Mouse (Mus musculus): ENCODE results near the gene Gm19668. TPM values are rescaled to one million over a fixed set of nuclear protein-coding genes. Genes with fewer than 3 reads are reported as not detected.
"Not testable (repeated sequence)": the region's sequence is repeated elsewhere in the genome, so short reads cannot be mapped to it uniquely, and the experiment has no call there.

The Gm19668 gene
- polyA plus RNA-seq, 2 experiments = not detected

- no peak for DNase-seq (ENCODE audit: low spot score)
- no peak for TF ChIP-seq POLR2A (IDR thresholded peaks at IDR 0.05; ENCODE audit: borderline replicate concordance, extremely low read depth, insufficient read depth, insufficient read length)
- no peaks in the 10 kb centered on the region for H3K27me3 ChIP-seq (ENCODE audit: control insufficient read depth, insufficient read depth, low read length)
- H3K4me2 ChIP-seq (replicated peaks; ENCODE audit: low read depth, low read length, severe bottlenecking) = no peak within 1 kb of the TSS
- no peak within 1 kb of the TSS for H3K4me3 ChIP-seq (replicated peaks; ENCODE audit: low read length)
- H3K27ac ChIP-seq (replicated peaks; ENCODE audit: low read depth, low read length) = no peak within 1 kb of the TSS
- no peak within 1 kb of the TSS for H3K9ac ChIP-seq (ENCODE audit: low read depth, low read length, severe bottlenecking)
- H3K9me3 ChIP-seq (ENCODE audit: control insufficient read depth, low read length) = no peaks in the 10 kb centered on the region
- WGBS = 75% methylated on average over 3 of the region's 5 CpGs
- H3K4me1 ChIP-seq (ENCODE audit: control insufficient read depth, insufficient read depth, low read length) = no peaks in the 10 kb centered on the region
- ATAC-seq (ENCODE audit: low FRiP score, low read depth) = no peak
- H3K36me3 ChIP-seq (ENCODE audit: control insufficient read depth, insufficient read depth, low read length) = no peaks in the 10 kb centered on the region
Observed at GRCm38 (mm10) chr10:77811743-77812142, 12.8 kb upstream of the Gm19668 start, which contains the start of gene Gm9507. Gene Gm9507, minus strand, starts transcription at chr10:77811843.

- WGBS = 80% methylated on average over 3 of the region's 3 CpGs
- Histone ChIP-seq H3K9me3 (ENCODE audit: control insufficient read depth, low read length) (no peaks in the 10 kb centered on the region), H3K9ac (ENCODE audit: low read depth, low read length, severe bottlenecking) (no peak overlapping the region), H3K36me3 (ENCODE audit: control insufficient read depth, insufficient read depth, low read length) (no peaks in the 10 kb centered on the region), H3K4me1 (ENCODE audit: control insufficient read depth, insufficient read depth, low read length) (peaks cover 3% of the 10 kb centered on the region; the same call in 1 of the 2 replicates), H3K27ac (replicated peaks; ENCODE audit: low read depth, low read length) (no peak overlapping the region), H3K27me3 (ENCODE audit: control insufficient read depth, insufficient read depth, low read length) (no peaks in the 10 kb centered on the region), H3K4me3 (replicated peaks; ENCODE audit: low read length) (no peak overlapping the region), H3K4me2 (replicated peaks; ENCODE audit: low read depth, low read length, severe bottlenecking) (no peak overlapping the region)
- ATAC-seq (ENCODE audit: low FRiP score, low read depth) = no peak
- TF ChIP-seq POLR2A (IDR thresholded peaks at IDR 0.05; ENCODE audit: borderline replicate concordance, extremely low read depth, insufficient read depth, insufficient read length) = no peak
- DNase-seq (ENCODE audit: low spot score) = no peak
Observed at GRCm38 (mm10) chr10:77804095-77804494, 5.2 kb upstream of the Gm19668 start.

GRCm38 (mm10) chr10:77798164-77798920, 591 bp downstream of the Gm19668 start:
- not testable (repeated sequence) for H3K27ac ChIP-seq (replicated peaks; ENCODE audit: low read depth, low read length); H3K27me3 ChIP-seq (ENCODE audit: control insufficient read depth, insufficient read depth, low read length); H3K36me3 ChIP-seq (ENCODE audit: control insufficient read depth, insufficient read depth, low read length); H3K9ac ChIP-seq (ENCODE audit: low read depth, low read length, severe bottlenecking); H3K9me3 ChIP-seq (ENCODE audit: control insufficient read depth, low read length); H3K4me3 ChIP-seq (replicated peaks; ENCODE audit: low read length); DNase-seq (ENCODE audit: low spot score); H3K4me1 ChIP-seq (ENCODE audit: control insufficient read depth, insufficient read depth, low read length); ATAC-seq (ENCODE audit: low FRiP score, low read depth); H3K4me2 ChIP-seq (replicated peaks; ENCODE audit: low read depth, low read length, severe bottlenecking)
- WGBS = 53% methylated on average over 2 of the region's 3 CpGs

GRCm38 (mm10) chr10:77797677-77798076, 1.3 kb downstream of the Gm19668 start:
- H3K9ac ChIP-seq (ENCODE audit: low read depth, low read length, severe bottlenecking) = no peak overlapping the region
- WGBS = 12% methylated on average over 3 of the region's 3 CpGs
- no peak overlapping the region for H3K27ac ChIP-seq (replicated peaks; ENCODE audit: low read depth, low read length)
- no peak overlapping the region for H3K4me3 ChIP-seq (replicated peaks; ENCODE audit: low read length)
- ATAC-seq (ENCODE audit: low FRiP score, low read depth) (no peak), DNase-seq (ENCODE audit: low spot score) (no peak)
- TF ChIP-seq POLR2A (IDR thresholded peaks at IDR 0.05; ENCODE audit: borderline replicate concordance, extremely low read depth, insufficient read depth, insufficient read length) = no peak
- no peaks in the 10 kb centered on the region for H3K27me3 ChIP-seq (ENCODE audit: control insufficient read depth, insufficient read depth, low read length)
- H3K9me3 ChIP-seq (ENCODE audit: control insufficient read depth, low read length) = no peaks in the 10 kb centered on the region
- H3K36me3 ChIP-seq (ENCODE audit: control insufficient read depth, insufficient read depth, low read length) = no peaks in the 10 kb centered on the region
- no peak overlapping the region for H3K4me2 ChIP-seq (replicated peaks; ENCODE audit: low read depth, low read length, severe bottlenecking)
- peaks cover 6% of the 10 kb centered on the region; the same call in 1 of the 2 replicates for H3K4me1 ChIP-seq (ENCODE audit: control insufficient read depth, insufficient read depth, low read length)

GRCm38 (mm10) chr10:77794976-77795375, 4.0 kb downstream of the Gm19668 start, which contains the start of gene Gm9639:
Gene Gm9639, minus strand, starts transcription at chr10:77795076.
- DNase-seq (ENCODE audit: low spot score) (no peak), ATAC-seq (ENCODE audit: low FRiP score, low read depth) (no peak)
- WGBS = 54% methylated on average over 2 of the region's 2 CpGs
- no peaks in the 10 kb centered on the region for H3K9me3 ChIP-seq (ENCODE audit: control insufficient read depth, low read length)
- H3K36me3 ChIP-seq (ENCODE audit: control insufficient read depth, insufficient read depth, low read length) = no peaks in the 10 kb centered on the region
- H3K4me1 ChIP-seq (ENCODE audit: control insufficient read depth, insufficient read depth, low read length) = peaks cover 6% of the 10 kb centered on the region; the same call in 1 of the 2 replicates
- TF ChIP-seq POLR2A (IDR thresholded peaks at IDR 0.05; ENCODE audit: borderline replicate concordance, extremely low read depth, insufficient read depth, insufficient read length) = no peak
- H3K4me3 ChIP-seq (replicated peaks; ENCODE audit: low read length) = no peak within 1 kb of the TSS
- H3K27me3 ChIP-seq (ENCODE audit: control insufficient read depth, insufficient read depth, low read length) = no peaks in the 10 kb centered on the region
- no peak within 1 kb of the TSS for H3K4me2 ChIP-seq (replicated peaks; ENCODE audit: low read depth, low read length, severe bottlenecking)
- no peak within 1 kb of the TSS for H3K9ac ChIP-seq (ENCODE audit: low read depth, low read length, severe bottlenecking)
- H3K27ac ChIP-seq (replicated peaks; ENCODE audit: low read depth, low read length) = no peak within 1 kb of the TSS

All from limb, embryonic 14.5 days (tissue).